Mouse (Mus musculus): ENCODE measurements around the gene Pigx. TPM values are rescaled to one million over a fixed set of nuclear protein-coding genes. Genes with fewer than 3 reads are reported as not detected.

Gene Pigx
- 83.1 and 89.3 TPM in 2 replicates for polyA plus RNA-seq (2015; fragmentation: Nextera tagmentation; extraction: Ambion mirVana)

- Histone ChIP-seq H3K4me2 (peak within 1 kb of the TSS; percentile 79), H3K9me3 (no peaks in the 10 kb centered on the region), H3K9ac (peak within 1 kb of the TSS; percentile 94), H3K27me3 (no peaks in the 10 kb centered on the region), H3K4me1 (peaks cover 10% of the 10 kb centered on the region), H3K36me3 (peaks cover 27% of the 10 kb centered on the region), H3K27ac (peak within 1 kb of the TSS; percentile 90), H3K4me3 (peak within 1 kb of the TSS; percentile 96)
- ATAC-seq (ENCODE audit: insufficient number of reproducible peaks, low FRiP score, low TSS enrichment, low read depth) = peak; percentile 94
- under 1% methylated on average over 34 of the region's 34 CpGs for WGBS
Observed at GRCm38 (mm10) chr16:32099638-32100150, at the start of gene Pigx, which contains the start of gene Cep19. Pigx (minus strand) TSS chr16:32099740. Cep19 (plus strand) TSS chr16:32099800.

- no peak for ATAC-seq (ENCODE audit: insufficient number of reproducible peaks, low FRiP score, low TSS enrichment, low read depth)
- H3K9ac ChIP-seq = no peak overlapping the region
Observed at GRCm38 (mm10) chr16:32147589-32148207, 48.2 kb upstream of the Pigx start.

GRCm38 (mm10) chr16:32144592-32144991 lies 45.1 kb upstream of the Pigx start:
- Histone ChIP-seq H3K27me3 (no peaks in the 10 kb centered on the region), H3K9me3 (no peaks in the 10 kb centered on the region), H3K4me2 (no peak overlapping the region), H3K27ac (no peak overlapping the region), H3K4me3 (no peak overlapping the region), H3K4me1 (peaks cover 6% of the 10 kb centered on the region; the same call in 1 of the 2 replicates), H3K9ac (no peak overlapping the region), H3K36me3 (peaks cover 12% of the 10 kb centered on the region)
- WGBS = 90% methylated on average over 17 of the region's 17 CpGs
- no peak for ATAC-seq (ENCODE audit: insufficient number of reproducible peaks, low FRiP score, low TSS enrichment, low read depth)

More at GRCm38 (mm10) chr16:32147589-32148207, 48.2 kb upstream of the Pigx start:
- peaks cover 12% of the 10 kb centered on the region for H3K36me3 ChIP-seq
- no peak overlapping the region for H3K27ac ChIP-seq
- H3K4me2 ChIP-seq = no peak overlapping the region
- H3K4me1 ChIP-seq = no peaks in the 10 kb centered on the region
- WGBS = 66% methylated on average over 12 of the region's 13 CpGs
- H3K9me3 ChIP-seq = no peaks in the 10 kb centered on the region
- no peaks in the 10 kb centered on the region for H3K27me3 ChIP-seq
- H3K4me3 ChIP-seq = no peak overlapping the region

- Histone ChIP-seq H3K36me3 (peaks cover 12% of the 10 kb centered on the region), H3K4me3 (no peak overlapping the region), H3K27ac (no peak overlapping the region), H3K9me3 (no peaks in the 10 kb centered on the region), H3K4me1 (peaks cover 6% of the 10 kb centered on the region; the same call in 1 of the 2 replicates), H3K9ac (no peak overlapping the region), H3K4me2 (no peak overlapping the region), H3K27me3 (no peaks in the 10 kb centered on the region)
- 90% methylated on average over 15 of the region's 15 CpGs for WGBS
- no peak for ATAC-seq (ENCODE audit: insufficient number of reproducible peaks, low FRiP score, low TSS enrichment, low read depth)
Observed at GRCm38 (mm10) chr16:32143766-32144165, 44.2 kb upstream of the Pigx start.

- H3K27ac ChIP-seq = no peak overlapping the region
- no peaks in the 10 kb centered on the region for H3K27me3 ChIP-seq
- H3K9ac ChIP-seq = no peak overlapping the region
- 96% methylated on average over 1 of the region's 1 CpGs for WGBS
- no peak for ATAC-seq (ENCODE audit: insufficient number of reproducible peaks, low FRiP score, low TSS enrichment, low read depth)
- H3K36me3 ChIP-seq = peaks cover 6% of the 10 kb centered on the region
- H3K4me2 ChIP-seq = no peak overlapping the region
- H3K4me1 ChIP-seq = peaks cover 6% of the 10 kb centered on the region; the same call in 1 of the 2 replicates
- H3K9me3 ChIP-seq = no peaks in the 10 kb centered on the region
- no peak overlapping the region for H3K4me3 ChIP-seq
Observed at GRCm38 (mm10) chr16:32138954-32139353, 39.4 kb upstream of the Pigx start.

GRCm38 (mm10) chr16:32135842-32136357 lies 36.4 kb upstream of the Pigx start:
- Histone ChIP-seq H3K4me3 (no peak overlapping the region), H3K4me2 (no peak overlapping the region), H3K27me3 (no peaks in the 10 kb centered on the region), H3K36me3 (no peaks in the 10 kb centered on the region), H3K9me3 (no peaks in the 10 kb centered on the region), H3K9ac (no peak overlapping the region), H3K27ac (no peak overlapping the region), H3K4me1 (no peaks in the 10 kb centered on the region)
- 81% methylated on average over 7 of the region's 7 CpGs for WGBS
- no peak for ATAC-seq (ENCODE audit: insufficient number of reproducible peaks, low FRiP score, low TSS enrichment, low read depth)

- no peak overlapping the region for H3K4me3 ChIP-seq
- H3K36me3 ChIP-seq = no peaks in the 10 kb centered on the region
- no peaks in the 10 kb centered on the region for H3K9me3 ChIP-seq
- H3K4me2 ChIP-seq = no peak overlapping the region
- H3K4me1 ChIP-seq = no peaks in the 10 kb centered on the region
- H3K27ac ChIP-seq = no peak overlapping the region
- H3K9ac ChIP-seq = no peak overlapping the region
- no peak for ATAC-seq (ENCODE audit: insufficient number of reproducible peaks, low FRiP score, low TSS enrichment, low read depth)
- WGBS = 83% methylated on average over 3 of the region's 3 CpGs
- H3K27me3 ChIP-seq = no peaks in the 10 kb centered on the region
Observed at GRCm38 (mm10) chr16:32133148-32133547, 33.6 kb upstream of the Pigx start.

- no peaks in the 10 kb centered on the region for H3K4me1 ChIP-seq
- WGBS = 68% methylated on average over 16 of the region's 16 CpGs
- no peaks in the 10 kb centered on the region for H3K27me3 ChIP-seq
- H3K27ac ChIP-seq = no peak overlapping the region
- H3K36me3 ChIP-seq = no peaks in the 10 kb centered on the region
- H3K4me2 ChIP-seq = no peak overlapping the region
- H3K4me3 ChIP-seq = no peak overlapping the region
- no peaks in the 10 kb centered on the region for H3K9me3 ChIP-seq
- no peak; the same call in 1 of the 2 replicates for ATAC-seq (ENCODE audit: insufficient number of reproducible peaks, low FRiP score, low TSS enrichment, low read depth)
- H3K9ac ChIP-seq = no peak overlapping the region
Observed at GRCm38 (mm10) chr16:32130190-32130826, 30.8 kb upstream of the Pigx start.

- no peak overlapping the region for H3K9ac ChIP-seq
- no peak overlapping the region for H3K27ac ChIP-seq
- ATAC-seq (ENCODE audit: insufficient number of reproducible peaks, low FRiP score, low TSS enrichment, low read depth) = no peak
- no peaks in the 10 kb centered on the region for H3K36me3 ChIP-seq
- WGBS = 72% methylated on average over 20 of the region's 20 CpGs
- H3K4me3 ChIP-seq = no peak overlapping the region
- no peaks in the 10 kb centered on the region for H3K27me3 ChIP-seq
- H3K4me2 ChIP-seq = no peak overlapping the region
- H3K9me3 ChIP-seq = no peaks in the 10 kb centered on the region
- H3K4me1 ChIP-seq = no peaks in the 10 kb centered on the region
Observed at GRCm38 (mm10) chr16:32129449-32130189, 30.1 kb upstream of the Pigx start.

GRCm38 (mm10) chr16:32127046-32127445 lies 27.5 kb upstream of the Pigx start:
- Histone ChIP-seq H3K4me2 (no peak overlapping the region), H3K4me1 (no peaks in the 10 kb centered on the region), H3K27ac (no peak overlapping the region), H3K36me3 (no peaks in the 10 kb centered on the region), H3K9me3 (no peaks in the 10 kb centered on the region), H3K4me3 (no peak overlapping the region), H3K9ac (no peak overlapping the region), H3K27me3 (no peaks in the 10 kb centered on the region)
- WGBS = 79% methylated on average over 4 of the region's 4 CpGs
- ATAC-seq (ENCODE audit: insufficient number of reproducible peaks, low FRiP score, low TSS enrichment, low read depth) = no peak

GRCm38 (mm10) chr16:32125364-32125763 lies 25.8 kb upstream of the Pigx start:
- Histone ChIP-seq H3K4me1 (no peaks in the 10 kb centered on the region), H3K36me3 (no peaks in the 10 kb centered on the region), H3K4me2 (no peak overlapping the region), H3K9ac (no peak overlapping the region), H3K9me3 (no peaks in the 10 kb centered on the region), H3K27ac (no peak overlapping the region), H3K4me3 (no peak overlapping the region), H3K27me3 (no peaks in the 10 kb centered on the region)
- WGBS = 86% methylated on average over 3 of the region's 3 CpGs
- no peak for ATAC-seq (ENCODE audit: insufficient number of reproducible peaks, low FRiP score, low TSS enrichment, low read depth)

Data from limb, embryonic 15.5 days (tissue).